Mouse (Mus musculus): ENCODE measurements around the gene Med12l. TPM values are rescaled to one million over a fixed set of nuclear protein-coding genes. Genes with fewer than 3 reads are reported as not detected.
"Not testable (repeated sequence)": the region's sequence is repeated elsewhere in the genome, so short reads cannot be mapped to it uniquely, and the experiment has no call there.

Gene Med12l
- total RNA-seq, 2 experiments from 2014 or later = 0.23 TPM; not detected in 1

DNA sequence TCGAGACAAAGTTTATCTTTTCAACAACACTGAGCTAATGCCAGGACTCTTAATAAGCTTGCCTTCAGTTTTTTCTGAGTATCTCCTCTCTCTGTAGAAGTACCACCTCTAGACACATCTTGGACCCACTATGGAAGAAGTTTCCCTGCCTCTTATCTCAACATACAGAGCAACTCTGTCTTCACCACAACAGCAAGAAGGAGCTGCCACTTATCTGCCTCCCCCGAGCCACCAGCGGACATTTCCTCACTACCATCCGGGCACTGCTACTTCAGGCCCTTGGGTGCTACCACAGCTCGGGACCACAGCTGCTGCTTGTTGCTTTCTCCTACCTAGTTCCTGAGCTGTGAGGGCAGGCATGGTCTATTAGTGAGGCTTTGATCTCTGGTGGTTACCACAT is 127.6 kb downstream of the Med12l start:
- no peak for ATAC-seq (replicated peaks; ENCODE audit: low FRiP score, poor library complexity, severe bottlenecking)

DNA sequence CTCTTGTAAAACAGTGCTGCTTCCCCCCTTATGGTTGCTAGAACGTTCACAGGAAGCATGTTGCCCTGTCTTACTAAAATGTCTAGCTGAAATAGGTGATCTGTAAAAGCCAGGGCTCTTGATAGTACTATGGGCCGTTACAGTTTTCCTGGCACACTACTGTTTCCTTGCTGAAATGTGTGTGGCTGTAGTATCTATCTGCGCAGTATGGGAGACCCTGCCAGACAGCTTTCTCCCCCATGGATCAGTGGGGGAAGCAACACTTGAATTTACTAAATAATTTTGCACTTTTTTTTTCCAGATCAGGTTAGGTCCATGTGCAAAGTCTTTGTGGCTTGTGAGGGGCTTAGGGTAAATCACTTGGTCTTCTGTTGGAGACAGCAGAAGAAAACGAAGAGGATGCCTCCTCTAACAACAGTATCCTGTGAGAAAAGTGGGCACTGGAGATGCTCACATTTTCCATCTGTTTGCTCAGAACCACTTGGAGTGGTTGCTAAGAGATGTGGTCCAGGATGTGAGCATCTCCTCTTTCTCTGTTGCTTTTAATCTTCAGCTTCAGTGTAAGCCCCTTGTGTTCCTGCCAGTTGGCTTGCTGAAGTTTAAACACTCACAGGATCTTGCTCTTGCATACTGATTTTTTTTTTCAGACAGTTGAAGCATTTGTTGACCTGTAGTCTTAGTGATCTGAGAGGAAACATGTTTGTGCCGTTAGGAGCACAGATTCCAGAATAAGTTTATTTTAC is 130.5 kb downstream of the Med12l start:
- no peak for ATAC-seq (replicated peaks; ENCODE audit: low FRiP score, poor library complexity, severe bottlenecking)

GRCm38 (mm10) chr3:59138946-59139468 is 133.4 kb downstream of the Med12l start:
- ATAC-seq (replicated peaks; ENCODE audit: low FRiP score, poor library complexity, severe bottlenecking) = no peak

- ATAC-seq (replicated peaks; ENCODE audit: low FRiP score, poor library complexity, severe bottlenecking) = no peak
These were observed 134.0 kb downstream of the Med12l start for GRCm38 (mm10) chr3:59139651-59140051.

DNA sequence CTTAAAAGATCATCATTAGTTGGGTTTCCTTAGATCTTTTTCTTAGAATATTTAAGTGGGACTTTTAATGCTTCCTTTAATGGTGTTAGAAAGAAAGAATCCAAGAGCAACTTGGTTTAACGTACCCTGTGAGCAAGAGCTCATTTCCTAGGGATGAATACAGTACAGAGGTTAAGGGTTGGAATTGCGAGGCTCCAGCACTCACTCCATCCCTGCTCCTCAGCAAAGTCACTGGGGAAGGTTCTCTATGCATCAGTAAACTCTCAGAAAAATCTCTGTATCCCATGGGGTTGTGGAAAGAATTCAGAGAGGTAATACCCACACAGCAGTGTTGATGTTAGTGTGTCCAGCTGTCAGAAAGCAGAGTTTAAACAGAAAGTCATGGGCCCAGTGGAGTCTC is 134.5 kb downstream of the Med12l start:
- ATAC-seq (replicated peaks; ENCODE audit: low FRiP score, poor library complexity, severe bottlenecking) = no peak

- ATAC-seq (replicated peaks; ENCODE audit: low FRiP score, poor library complexity, severe bottlenecking) = not testable (repeated sequence)
These were observed 135.3 kb downstream of the Med12l start for GRCm38 (mm10) chr3:59140941-59141340.

DNA sequence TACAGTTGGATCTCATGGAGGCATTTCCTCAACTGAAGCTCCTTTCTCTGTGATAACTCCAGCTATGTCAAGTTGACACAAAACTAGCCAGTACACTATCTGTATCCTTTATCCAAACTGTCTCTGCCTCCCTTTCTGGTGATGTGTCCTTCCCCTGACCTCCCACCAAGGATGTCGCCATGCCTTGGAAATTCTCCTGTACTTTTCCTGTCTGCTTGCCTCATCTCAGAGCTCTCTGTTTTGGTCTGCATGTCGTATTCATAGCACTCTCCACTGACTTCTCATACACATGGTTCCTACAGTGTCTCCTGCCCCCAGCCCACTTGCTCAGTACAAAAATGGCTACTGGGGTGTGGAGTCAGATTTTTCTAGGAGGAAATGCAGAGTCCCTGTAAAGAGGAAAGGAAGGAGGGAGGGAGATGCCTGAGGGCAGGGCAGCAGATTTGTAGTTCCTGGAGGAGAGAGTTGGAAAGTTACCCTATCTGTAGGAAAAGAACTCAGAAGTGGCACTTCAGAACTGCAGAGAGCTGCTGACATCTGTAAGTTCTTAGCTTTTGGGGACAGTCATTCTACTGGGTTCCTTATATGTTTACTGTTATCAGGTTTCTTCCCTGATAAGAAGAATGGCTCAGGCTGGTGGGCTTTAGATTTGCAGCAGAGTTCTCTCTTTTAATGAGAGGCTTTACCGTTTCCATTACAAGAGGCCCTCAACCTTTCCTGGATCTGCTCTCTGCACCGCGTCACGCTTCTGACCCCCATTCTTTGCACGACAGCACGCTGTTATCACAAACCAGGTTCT is 136.1 kb downstream of the Med12l start:
- no peak for ATAC-seq (replicated peaks; ENCODE audit: low FRiP score, poor library complexity, severe bottlenecking)

GRCm38 (mm10) chr3:59145194-59145593 is 139.6 kb downstream of the Med12l start:
- no peak for ATAC-seq (replicated peaks; ENCODE audit: low FRiP score, poor library complexity, severe bottlenecking)

DNA sequence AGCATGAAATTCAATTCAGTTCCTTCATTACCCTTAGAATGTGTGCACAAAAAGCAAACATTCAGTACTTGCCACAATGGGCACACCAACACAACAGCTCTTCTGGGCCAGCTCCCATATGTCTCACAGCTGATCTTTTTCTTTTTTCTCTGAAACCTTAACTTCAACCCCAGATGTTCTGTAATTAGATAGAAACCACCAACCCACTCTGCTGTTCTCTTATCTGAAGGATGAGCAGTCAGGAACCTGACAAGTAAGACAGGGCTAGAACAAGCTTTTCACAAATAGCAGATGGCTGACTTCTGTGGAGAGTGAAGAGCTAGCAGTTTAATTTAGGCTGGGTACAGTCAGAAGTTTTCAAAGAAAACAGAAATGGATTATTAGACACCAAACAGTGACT is 144.0 kb downstream of the Med12l start:
- no peak for ATAC-seq (replicated peaks; ENCODE audit: low FRiP score, poor library complexity, severe bottlenecking)

GRCm38 (mm10) chr3:59150624-59151023 is 145.0 kb downstream of the Med12l start:
- no peak for ATAC-seq (replicated peaks; ENCODE audit: low FRiP score, poor library complexity, severe bottlenecking)

GRCm38 (mm10) chr3:59153424-59153823 is 147.8 kb downstream of the Med12l start, which contains the start of gene P2ry14:
Gene P2ry14 (minus strand): TSS chr3:59153618.
- ATAC-seq (replicated peaks; ENCODE audit: low FRiP score, poor library complexity, severe bottlenecking) = 0 out of 2 replicates have a peak, but pooled peaks have one; percentile 25

GRCm38 (mm10) chr3:59154888-59155287 is 149.3 kb downstream of the Med12l start:
- no peak for ATAC-seq (replicated peaks; ENCODE audit: low FRiP score, poor library complexity, severe bottlenecking)

GRCm38 (mm10) chr3:59155404-59155803 is 149.8 kb downstream of the Med12l start:
- no peak for ATAC-seq (replicated peaks; ENCODE audit: low FRiP score, poor library complexity, severe bottlenecking)

DNA sequence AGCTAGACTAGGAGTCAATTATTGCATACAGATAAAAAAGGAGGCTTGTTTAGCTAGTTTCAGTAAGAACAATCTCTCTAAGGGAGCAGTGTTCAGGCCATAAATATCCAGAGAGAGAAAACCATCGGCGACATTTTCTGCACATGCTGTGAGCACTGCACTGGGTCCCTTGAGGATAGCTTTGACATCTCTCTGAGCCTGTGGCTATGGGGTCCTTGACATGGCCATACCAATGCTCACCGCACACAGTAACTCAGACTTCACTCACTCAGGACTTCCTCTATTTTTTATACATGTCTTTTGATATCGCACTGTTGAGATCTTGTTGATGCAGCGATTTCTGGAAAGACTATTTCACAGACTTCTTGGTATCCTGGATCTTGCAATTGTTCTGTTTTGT is 151.4 kb downstream of the Med12l start:
- no peak for ATAC-seq (replicated peaks; ENCODE audit: low FRiP score, poor library complexity, severe bottlenecking)

DNA sequence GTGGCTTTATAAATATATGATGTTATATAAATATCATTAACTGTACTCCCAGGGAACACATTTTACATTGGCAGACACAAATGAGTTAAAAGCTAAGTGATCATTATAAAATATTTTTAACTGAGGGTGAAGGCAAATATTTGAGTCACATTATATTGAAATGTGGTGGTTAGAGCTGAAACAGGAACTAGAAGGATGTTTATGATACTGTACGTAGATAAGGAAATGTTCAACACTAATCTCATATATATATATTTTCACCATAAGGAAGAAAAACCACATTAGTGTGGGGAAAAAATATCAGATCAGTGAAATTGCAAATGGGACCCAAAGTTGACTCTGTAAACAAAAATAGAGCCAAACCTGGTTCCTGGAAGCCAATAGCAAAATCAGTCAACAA is 154.8 kb downstream of the Med12l start:
- no peak for ATAC-seq (replicated peaks; ENCODE audit: low FRiP score, poor library complexity, severe bottlenecking)

DNA sequence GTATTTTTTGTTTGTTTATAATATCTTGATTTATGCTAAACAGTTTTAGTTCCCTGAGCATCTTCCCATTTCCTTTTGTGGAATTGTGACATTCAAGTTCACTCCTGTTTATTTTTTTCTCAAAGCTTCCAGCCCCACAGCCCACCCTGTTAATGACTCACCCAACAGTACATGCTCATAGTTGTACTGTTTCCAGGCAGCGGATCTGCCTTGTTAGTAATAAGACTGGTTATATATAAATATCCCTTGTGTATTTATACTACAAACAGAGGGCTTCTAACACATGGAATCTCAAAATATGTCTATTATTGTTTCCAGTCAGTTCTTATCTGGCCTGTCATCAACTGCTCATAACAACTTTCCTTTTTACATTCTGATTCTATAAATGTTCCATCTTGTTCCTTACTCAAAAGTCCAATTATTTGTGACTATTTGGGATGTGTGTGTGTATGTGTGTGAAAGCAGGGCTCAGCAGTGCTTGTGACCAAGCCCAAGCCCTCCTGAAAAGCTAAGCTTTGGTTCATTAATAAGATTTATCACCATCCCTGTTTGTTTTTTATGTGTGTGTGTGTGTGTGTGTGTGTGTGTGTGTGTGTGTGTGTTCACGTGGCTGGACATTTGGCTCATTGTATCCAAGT is 161.9 kb downstream of the Med12l start:
- ATAC-seq (replicated peaks; ENCODE audit: low FRiP score, poor library complexity, severe bottlenecking) = no peak

DNA sequence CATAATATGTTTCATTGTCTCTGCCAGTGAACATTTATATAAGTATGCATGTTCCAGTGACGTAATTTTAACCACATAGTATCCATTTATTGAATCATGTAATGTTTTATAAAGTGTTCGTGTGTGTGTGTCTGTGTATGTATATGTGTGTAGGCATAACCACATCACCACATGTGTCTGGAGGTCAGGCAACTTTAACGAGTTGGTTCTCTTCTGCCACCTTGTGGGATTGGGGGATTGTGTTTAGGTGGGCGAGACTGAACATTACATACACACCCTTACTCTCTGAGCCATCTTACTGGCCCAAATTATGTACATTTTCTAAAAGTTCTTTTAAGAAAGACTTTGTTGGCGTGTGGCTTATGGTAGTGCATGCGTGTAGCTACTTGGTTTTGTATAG is 162.9 kb downstream of the Med12l start:
- ATAC-seq (replicated peaks; ENCODE audit: low FRiP score, poor library complexity, severe bottlenecking) = no peak

- no peak for ATAC-seq (replicated peaks; ENCODE audit: low FRiP score, poor library complexity, severe bottlenecking)
These were observed 163.6 kb downstream of the Med12l start for GRCm38 (mm10) chr3:59169215-59169614.

DNA sequence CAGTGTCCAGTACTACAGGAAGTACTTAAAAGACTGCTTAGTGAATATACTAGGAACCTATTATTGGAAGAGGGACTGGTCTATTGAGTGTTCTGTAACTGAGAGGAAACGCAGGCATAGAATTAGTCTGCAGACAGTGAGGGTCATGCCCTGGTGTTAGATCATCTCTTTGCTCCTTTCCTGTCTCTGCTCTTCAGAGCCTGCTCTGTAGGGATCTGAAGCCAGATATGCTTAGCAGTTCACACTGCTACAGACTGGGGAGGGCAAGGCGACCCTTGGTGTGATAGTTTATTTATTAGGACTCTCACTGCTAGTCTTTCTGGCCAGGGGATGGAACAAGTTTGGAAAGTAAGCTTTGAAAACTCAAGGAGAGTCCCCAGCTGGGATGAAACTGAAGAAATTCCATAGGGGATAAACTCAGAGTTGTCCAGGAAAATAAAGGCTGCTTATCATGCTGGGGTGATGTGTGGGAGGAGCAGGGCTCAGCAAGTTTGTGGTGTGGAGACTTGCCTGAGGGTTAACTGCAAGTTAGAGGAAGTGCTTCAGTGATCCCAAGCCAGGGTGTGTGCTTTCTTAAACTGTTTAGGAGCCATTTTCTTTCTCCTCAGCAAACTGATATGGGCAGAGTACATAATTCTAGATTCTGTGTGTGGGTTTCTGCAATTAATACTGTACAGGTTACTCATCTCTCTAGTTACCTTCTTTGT is 164.4 kb downstream of the Med12l start:
- ATAC-seq (replicated peaks; ENCODE audit: low FRiP score, poor library complexity, severe bottlenecking) = no peak
